Mouse (Mus musculus): ENCODE data around the gene Akain1. TPM values are rescaled to one million over a fixed set of nuclear protein-coding genes. Genes with fewer than 3 reads are reported as not detected.
A peak's percentile ranks its signal among the peaks of the same experiment; 100 is the strongest.

Akain1 gene
- polyA plus RNA-seq (2014; fragmentation: Nextera tagmentation; extraction: Ambion mirVana), result not detected in 2 replicates

DNA sequence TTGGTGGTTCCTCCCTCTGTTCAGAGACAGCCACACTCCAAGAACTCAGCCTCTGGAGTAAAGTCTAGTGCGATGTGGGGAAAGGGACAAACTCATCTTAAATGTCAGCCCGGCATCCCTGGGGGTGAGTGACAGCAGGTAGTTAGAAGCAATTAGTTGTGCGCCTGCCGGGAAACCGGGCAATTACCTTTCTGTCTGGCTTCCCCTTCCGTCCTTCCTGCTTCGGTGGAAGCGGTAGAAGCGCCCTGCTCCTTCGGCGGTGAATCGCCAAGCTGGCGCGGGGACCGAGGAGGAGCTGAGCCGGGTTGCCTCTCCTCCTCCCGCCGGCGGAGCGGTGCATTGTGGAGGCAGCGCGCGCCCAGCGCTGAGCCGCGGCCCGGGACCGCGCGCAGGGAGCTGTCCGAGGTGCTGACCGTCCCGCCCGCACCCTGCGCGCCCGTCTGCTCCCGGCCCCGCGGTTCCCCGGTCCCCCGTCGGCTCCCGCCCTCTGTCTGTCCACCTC lies at the start of gene Akain1:
TSS of gene Akain1 (plus strand) at position 337 of the 502 bp plus-strand sequence.
- no peak within 1 kb of the TSS for H3K9ac ChIP-seq (ENCODE audit: low read depth, low read length)
- ATAC-seq (replicated peaks; ENCODE audit: insufficient number of reproducible peaks, low FRiP score, low TSS enrichment), result peak; percentile 86
- peak within 1 kb of the TSS; percentile 42 for H3K4me3 ChIP-seq (ENCODE audit: low read depth, low read length)
- H3K9me3 ChIP-seq (replicated peaks; ENCODE audit: control insufficient read depth, low read length), result no peaks in the 10 kb centered on the region
- H3K27me3 ChIP-seq (ENCODE audit: control insufficient read depth, insufficient read depth, low read length), result peaks cover 20% of the 10 kb centered on the region
- no peaks in the 10 kb centered on the region for H3K36me3 ChIP-seq (ENCODE audit: control insufficient read depth, insufficient read depth, low read length)
- under 1% methylated on average over 44 of the region's 44 CpGs for WGBS (ENCODE audit: insufficient replicate concordance)
- no peak within 1 kb of the TSS for H3K27ac ChIP-seq (ENCODE audit: low read depth, low read length)
- peaks cover 3% of the 10 kb centered on the region; the same call in 1 of the 2 replicates for H3K4me1 ChIP-seq (ENCODE audit: control insufficient read depth, insufficient read depth, low read length)
- H3K4me2 ChIP-seq, result peak within 1 kb of the TSS; percentile 75

DNA sequence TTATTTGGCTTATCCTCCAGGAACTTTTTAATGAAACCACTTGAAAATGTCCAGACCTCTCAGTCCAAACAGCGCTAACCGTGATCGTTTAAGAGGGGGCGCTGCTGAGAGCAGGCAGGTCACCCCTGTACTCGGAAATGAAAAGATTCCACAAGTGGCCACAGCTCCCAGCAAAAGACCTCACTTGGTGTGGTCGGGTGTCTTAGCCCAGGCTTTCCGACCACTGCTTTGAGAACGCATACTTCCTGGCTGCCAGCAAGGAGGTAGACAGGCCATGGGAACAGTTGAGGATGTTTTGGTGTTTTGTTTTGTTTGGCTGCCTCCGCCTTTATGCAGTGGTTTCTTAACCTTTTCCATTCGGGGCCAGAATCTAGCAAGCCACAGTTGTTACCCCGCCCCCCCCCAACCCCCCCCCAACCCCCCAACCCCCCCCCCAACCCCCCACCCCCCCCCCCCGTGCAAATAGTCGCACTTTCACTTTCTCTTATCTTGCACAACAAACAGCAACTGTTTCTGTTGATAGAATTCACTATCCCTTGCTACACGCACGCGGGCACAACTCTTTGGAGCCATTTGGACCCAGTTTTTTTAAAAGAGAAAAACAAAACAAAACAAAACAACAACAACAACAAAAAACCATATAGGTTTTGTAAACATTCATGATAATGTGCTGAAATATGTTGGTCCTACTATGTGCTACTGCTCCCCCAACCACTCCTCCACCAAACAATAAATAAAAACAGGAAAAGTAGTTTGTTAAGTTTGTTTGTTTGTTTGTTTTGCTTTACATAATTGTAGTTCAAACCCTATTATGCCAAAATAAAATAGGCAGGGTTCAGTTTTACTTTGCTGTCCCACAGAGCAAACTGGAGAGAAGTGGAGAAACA lies 42.7 kb upstream of the Akain1 start:
- H3K4me3 ChIP-seq (ENCODE audit: low read depth, low read length), result no peak overlapping the region
- H3K4me2 ChIP-seq, result peak overlapping the region; percentile 50
- H3K36me3 ChIP-seq (ENCODE audit: control insufficient read depth, insufficient read depth, low read length), result no peaks in the 10 kb centered on the region
- peaks cover 4% of the 10 kb centered on the region; the same call in 1 of the 2 replicates for H3K4me1 ChIP-seq (ENCODE audit: control insufficient read depth, insufficient read depth, low read length)
- 28% methylated on average over 14 of the region's 16 CpGs for WGBS (ENCODE audit: insufficient replicate concordance)
- H3K9ac ChIP-seq (ENCODE audit: low read depth, low read length), result peak overlapping the region; percentile 40; the same call in 1 of the 2 replicates
- H3K9me3 ChIP-seq (replicated peaks; ENCODE audit: control insufficient read depth, low read length), result no peaks in the 10 kb centered on the region
- H3K27me3 ChIP-seq (ENCODE audit: control insufficient read depth, insufficient read depth, low read length), result no peaks in the 10 kb centered on the region
- peak overlapping the region; percentile 64 for H3K27ac ChIP-seq (ENCODE audit: low read depth, low read length)
- ATAC-seq (replicated peaks; ENCODE audit: insufficient number of reproducible peaks, low FRiP score, low TSS enrichment), result no peak

DNA sequence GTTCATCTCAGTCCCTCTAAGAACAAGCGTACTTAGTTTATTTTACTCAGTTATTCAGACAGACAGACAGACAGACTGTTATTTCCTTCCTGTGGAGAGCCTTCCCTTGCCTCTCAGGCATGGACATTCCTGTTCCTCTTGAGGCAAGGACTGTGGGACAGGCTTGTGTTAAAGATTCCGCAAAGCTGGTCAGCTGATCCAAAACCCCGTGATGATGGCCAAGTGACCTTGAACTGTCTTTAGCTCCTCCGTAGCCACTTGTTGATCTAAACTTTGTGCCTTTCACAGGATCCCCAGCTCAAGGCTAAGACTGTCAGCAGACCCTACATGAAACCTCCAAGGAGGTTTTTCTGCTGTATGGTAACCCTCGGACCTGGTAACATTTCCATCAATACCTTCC lies 42.0 kb upstream of the Akain1 start:
- no peak overlapping the region for H3K4me2 ChIP-seq
- H3K9ac ChIP-seq (ENCODE audit: low read depth, low read length), result no peak overlapping the region
- H3K27me3 ChIP-seq (ENCODE audit: control insufficient read depth, insufficient read depth, low read length), result no peaks in the 10 kb centered on the region
- H3K36me3 ChIP-seq (ENCODE audit: control insufficient read depth, insufficient read depth, low read length), result no peaks in the 10 kb centered on the region
- H3K4me3 ChIP-seq (ENCODE audit: low read depth, low read length), result no peak overlapping the region
- ATAC-seq (replicated peaks; ENCODE audit: insufficient number of reproducible peaks, low FRiP score, low TSS enrichment), result no peak
- H3K4me1 ChIP-seq (ENCODE audit: control insufficient read depth, insufficient read depth, low read length), result peaks cover 4% of the 10 kb centered on the region; the same call in 1 of the 2 replicates
- 37% methylated on average over 5 of the region's 5 CpGs for WGBS (ENCODE audit: insufficient replicate concordance)
- no peaks in the 10 kb centered on the region for H3K9me3 ChIP-seq (replicated peaks; ENCODE audit: control insufficient read depth, low read length)
- 0 out of 2 replicates have a peak overlapping the region, but pooled peaks have one; percentile 29 for H3K27ac ChIP-seq (ENCODE audit: low read depth, low read length)

- Histone ChIP-seq H3K36me3 (ENCODE audit: control insufficient read depth, insufficient read depth, low read length) (no peaks in the 10 kb centered on the region), H3K4me2 (no peak overlapping the region), H3K4me3 (ENCODE audit: low read depth, low read length) (no peak overlapping the region), H3K9me3 (replicated peaks; ENCODE audit: control insufficient read depth, low read length) (no peaks in the 10 kb centered on the region), H3K27me3 (ENCODE audit: control insufficient read depth, insufficient read depth, low read length) (no peaks in the 10 kb centered on the region), H3K27ac (ENCODE audit: low read depth, low read length) (no peak overlapping the region), H3K4me1 (ENCODE audit: control insufficient read depth, insufficient read depth, low read length) (peaks cover 4% of the 10 kb centered on the region; the same call in 1 of the 2 replicates), H3K9ac (ENCODE audit: low read depth, low read length) (no peak overlapping the region)
- ATAC-seq (replicated peaks; ENCODE audit: insufficient number of reproducible peaks, low FRiP score, low TSS enrichment), result no peak
Measured at GRCm38 (mm10) chr17:69398092-69398491, 41.0 kb upstream of the Akain1 start.

DNA sequence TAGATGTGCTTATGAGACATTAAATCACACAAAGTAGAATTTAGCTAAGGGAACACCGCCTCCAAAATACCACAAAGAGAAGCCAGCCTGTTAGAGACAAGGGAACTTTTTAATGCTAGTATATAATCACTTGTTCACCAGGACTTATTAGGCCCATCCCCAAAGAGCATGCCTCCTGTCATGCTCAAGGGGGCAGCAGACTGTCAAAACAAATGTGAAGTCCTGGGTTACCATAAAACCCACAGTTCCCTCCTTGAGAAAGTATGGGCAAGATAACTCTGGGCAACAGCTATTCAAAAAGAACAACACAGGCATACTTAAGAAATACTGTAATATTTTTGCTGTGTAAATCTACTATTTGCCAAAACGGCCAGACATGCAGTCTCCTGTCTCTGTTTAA lies 38.0 kb upstream of the Akain1 start:
- Histone ChIP-seq H3K9me3 (replicated peaks; ENCODE audit: control insufficient read depth, low read length) (no peaks in the 10 kb centered on the region), H3K4me1 (ENCODE audit: control insufficient read depth, insufficient read depth, low read length) (peaks cover 4% of the 10 kb centered on the region; the same call in 1 of the 2 replicates), H3K4me2 (no peak overlapping the region), H3K4me3 (ENCODE audit: low read depth, low read length) (no peak overlapping the region), H3K27ac (ENCODE audit: low read depth, low read length) (no peak overlapping the region), H3K36me3 (ENCODE audit: control insufficient read depth, insufficient read depth, low read length) (no peaks in the 10 kb centered on the region), H3K9ac (ENCODE audit: low read depth, low read length) (no peak overlapping the region), H3K27me3 (ENCODE audit: control insufficient read depth, insufficient read depth, low read length) (no peaks in the 10 kb centered on the region)
- no peak for ATAC-seq (replicated peaks; ENCODE audit: insufficient number of reproducible peaks, low FRiP score, low TSS enrichment)
- WGBS (ENCODE audit: insufficient replicate concordance), result 82% methylated on average over 2 of the region's 2 CpGs

DNA sequence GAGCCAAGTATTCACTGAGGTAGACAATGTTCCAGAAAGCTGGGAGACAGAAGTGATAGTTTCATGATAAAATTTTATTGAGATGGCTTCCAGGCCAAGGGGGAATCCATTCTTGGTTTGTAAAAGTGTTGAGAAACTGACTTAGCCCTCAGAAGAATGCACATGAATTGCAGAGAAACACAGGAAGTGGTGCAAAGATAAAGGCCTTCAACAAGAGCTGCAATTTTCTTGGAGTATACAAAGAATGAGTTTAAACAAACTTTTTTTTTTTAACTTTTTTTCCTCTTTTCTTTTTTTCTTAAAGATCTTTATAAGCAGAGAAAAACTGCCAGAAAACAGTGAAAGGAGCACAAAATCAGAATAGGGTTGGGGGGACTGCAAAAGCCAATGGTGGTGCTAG lies 23.0 kb upstream of the Akain1 start:
- peak overlapping the region; percentile 78 for H3K4me2 ChIP-seq
- peak overlapping the region; percentile 95 for H3K9ac ChIP-seq (ENCODE audit: low read depth, low read length)
- H3K36me3 ChIP-seq (ENCODE audit: control insufficient read depth, insufficient read depth, low read length), result no peaks in the 10 kb centered on the region
- ATAC-seq (replicated peaks; ENCODE audit: insufficient number of reproducible peaks, low FRiP score, low TSS enrichment), result no peak
- H3K27me3 ChIP-seq (ENCODE audit: control insufficient read depth, insufficient read depth, low read length), result no peaks in the 10 kb centered on the region
- H3K4me3 ChIP-seq (ENCODE audit: low read depth, low read length), result peak overlapping the region; percentile 67
- peaks cover 5% of the 10 kb centered on the region for H3K4me1 ChIP-seq (ENCODE audit: control insufficient read depth, insufficient read depth, low read length)
- H3K9me3 ChIP-seq (replicated peaks; ENCODE audit: control insufficient read depth, low read length), result no peaks in the 10 kb centered on the region
- peak overlapping the region; percentile 96; the same call in 1 of the 2 replicates for H3K27ac ChIP-seq (ENCODE audit: low read depth, low read length)

GRCm38 (mm10) chr17:69416920-69417661 lies 22.0 kb upstream of the Akain1 start:
- peak overlapping the region; percentile 78 for H3K4me2 ChIP-seq
- no peaks in the 10 kb centered on the region for H3K36me3 ChIP-seq (ENCODE audit: control insufficient read depth, insufficient read depth, low read length)
- peak; percentile 99 for ATAC-seq (replicated peaks; ENCODE audit: insufficient number of reproducible peaks, low FRiP score, low TSS enrichment)
- WGBS (ENCODE audit: insufficient replicate concordance), result under 1% methylated on average over 56 of the region's 56 CpGs
- H3K4me3 ChIP-seq (ENCODE audit: low read depth, low read length), result peak overlapping the region; percentile 67
- peak overlapping the region; percentile 96 for H3K27ac ChIP-seq (ENCODE audit: low read depth, low read length)
- peak overlapping the region; percentile 95 for H3K9ac ChIP-seq (ENCODE audit: low read depth, low read length)
- H3K9me3 ChIP-seq (replicated peaks; ENCODE audit: control insufficient read depth, low read length), result no peaks in the 10 kb centered on the region
- H3K27me3 ChIP-seq (ENCODE audit: control insufficient read depth, insufficient read depth, low read length), result no peaks in the 10 kb centered on the region
- peaks cover 5% of the 10 kb centered on the region for H3K4me1 ChIP-seq (ENCODE audit: control insufficient read depth, insufficient read depth, low read length)

- Histone ChIP-seq H3K27ac (ENCODE audit: low read depth, low read length) (peak overlapping the region; percentile 96), H3K9ac (ENCODE audit: low read depth, low read length) (peak overlapping the region; percentile 95), H3K9me3 (replicated peaks; ENCODE audit: control insufficient read depth, low read length) (no peaks in the 10 kb centered on the region), H3K36me3 (ENCODE audit: control insufficient read depth, insufficient read depth, low read length) (no peaks in the 10 kb centered on the region), H3K4me3 (ENCODE audit: low read depth, low read length) (peak overlapping the region; percentile 67), H3K27me3 (ENCODE audit: control insufficient read depth, insufficient read depth, low read length) (no peaks in the 10 kb centered on the region), H3K4me1 (ENCODE audit: control insufficient read depth, insufficient read depth, low read length) (peaks cover 5% of the 10 kb centered on the region), H3K4me2 (peak overlapping the region; percentile 78)
- peak; percentile 20 for ATAC-seq (replicated peaks; ENCODE audit: insufficient number of reproducible peaks, low FRiP score, low TSS enrichment)
- WGBS (ENCODE audit: insufficient replicate concordance), result 3% methylated on average over 26 of the region's 26 CpGs
Measured at GRCm38 (mm10) chr17:69417724-69418373, 21.3 kb upstream of the Akain1 start.
